Mouse (Mus musculus) midbrain, postnatal 0 days (tissue): ENCODE data around the gene Usp49. TPM values are rescaled to one million over a fixed set of nuclear protein-coding genes. Genes with fewer than 3 reads are reported as not detected.

Experiments used
- ATAC-seq: fragments of 200-750 bp; cut with Nextera tagmentation; 2 replicates; pipeline ENCODE4 v1.8.0; 2017; ENCODE audit warnings: moderate number of reproducible peaks, mild to moderate bottlenecking, moderate TSS enrichment, moderate library complexity; ENCODE audit not compliant: low FRiP score
- DNase-seq: peaks from one replicate; pipeline ENCODE4 v3.0.0-alpha.2; 2015; ENCODE audit warnings: low spot score
- H3K27ac ChIP-seq: fragments of 300-500 bp; sonication (generic); 2 replicates; pipeline ENCODE4 v1.5.1; 2014; ENCODE audit warnings: low read depth, mild to moderate bottlenecking, low read length, mixed read lengths
- H3K27me3 ChIP-seq: fragments of 300-500 bp; sonication (generic); 2 replicates; pipeline ENCODE4 v1.6.1; 2014; ENCODE audit warnings: low read length, control low read depth, mixed read lengths; ENCODE audit not compliant: insufficient read depth
- H3K36me3 ChIP-seq: fragments of 300-500 bp; sonication (generic); 2 replicates; pipeline ENCODE4 v1.6.1; 2014; ENCODE audit warnings: low read length, control low read depth, mixed read lengths; ENCODE audit not compliant: insufficient read depth
- H3K4me1 ChIP-seq: fragments of 300-500 bp; sonication (generic); 2 replicates; pipeline ENCODE4 v1.6.1; 2014; ENCODE audit warnings: mild to moderate bottlenecking, control low read depth, antibody characterized with exemption, low read length, mixed read lengths; ENCODE audit not compliant: insufficient read depth
- H3K4me2 ChIP-seq: fragments of 300-500 bp; sonication (generic); 2 replicates; pipeline ENCODE4 v1.6.1; 2014; ENCODE audit warnings: low read depth, mild to moderate bottlenecking, low read length, mixed read lengths; ENCODE audit not compliant: poor library complexity, severe bottlenecking
- H3K4me3 ChIP-seq: fragments of 300-500 bp; sonication (generic); 2 replicates; pipeline ENCODE4 v1.5.1; 2014; ENCODE audit warnings: low read depth, mild to moderate bottlenecking, low read length, moderate library complexity
- H3K9ac ChIP-seq: fragments of 300-500 bp; sonication (generic); replicated peaks from 2 replicates; pipeline ENCODE4 v1.6.1; 2014; ENCODE audit warnings: mild to moderate bottlenecking, low read length, moderate library complexity, mixed read lengths; ENCODE audit not compliant: poor library complexity, severe bottlenecking
- H3K9me3 ChIP-seq: fragments of 300-500 bp; sonication (generic); 2 replicates; pipeline ENCODE4 v1.6.1; 2016; ENCODE audit warnings: low read length, control low read depth
- CTCF ChIP-seq: IDR thresholded peaks from 2 replicates; pipeline ENCODE4 v1.5.1; 2016; ENCODE audit warnings: antibody characterized with exemption, mild to moderate bottlenecking
- WGBS: fragments of 180-500 bp; shearing (Covaris S2); extraction: QIAGEN DNeasy Blood & Tissue Kit; methylation state at CpG from one replicate; pipeline ENCODE4 v1.1.7; 2014; 5-methylcytosine and 5-hydroxymethylcytosine counted together
- polyA plus RNA-seq: library from polyadenylated mRNA; unstranded; fragments of >200 nt; fragmentation: Nextera tagmentation; extraction: Ambion mirVana; gene quantifications from 2 replicates; pipeline ENCODE4 v1.2.1, GENCODE M21; 2015
- total RNA-seq: library from RNA; depleted of rRNA; stranded (reverse); fragments of >200 nt; gene quantifications from 2 replicates; pipeline ENCODE4 v1.2.3, GENCODE M21; 2014; rRNA removed

Gene Usp49
- total and polyA plus RNA-seq, 2 experiments from 2014 or later, result 3.7 to 24.4 TPM

DNA sequence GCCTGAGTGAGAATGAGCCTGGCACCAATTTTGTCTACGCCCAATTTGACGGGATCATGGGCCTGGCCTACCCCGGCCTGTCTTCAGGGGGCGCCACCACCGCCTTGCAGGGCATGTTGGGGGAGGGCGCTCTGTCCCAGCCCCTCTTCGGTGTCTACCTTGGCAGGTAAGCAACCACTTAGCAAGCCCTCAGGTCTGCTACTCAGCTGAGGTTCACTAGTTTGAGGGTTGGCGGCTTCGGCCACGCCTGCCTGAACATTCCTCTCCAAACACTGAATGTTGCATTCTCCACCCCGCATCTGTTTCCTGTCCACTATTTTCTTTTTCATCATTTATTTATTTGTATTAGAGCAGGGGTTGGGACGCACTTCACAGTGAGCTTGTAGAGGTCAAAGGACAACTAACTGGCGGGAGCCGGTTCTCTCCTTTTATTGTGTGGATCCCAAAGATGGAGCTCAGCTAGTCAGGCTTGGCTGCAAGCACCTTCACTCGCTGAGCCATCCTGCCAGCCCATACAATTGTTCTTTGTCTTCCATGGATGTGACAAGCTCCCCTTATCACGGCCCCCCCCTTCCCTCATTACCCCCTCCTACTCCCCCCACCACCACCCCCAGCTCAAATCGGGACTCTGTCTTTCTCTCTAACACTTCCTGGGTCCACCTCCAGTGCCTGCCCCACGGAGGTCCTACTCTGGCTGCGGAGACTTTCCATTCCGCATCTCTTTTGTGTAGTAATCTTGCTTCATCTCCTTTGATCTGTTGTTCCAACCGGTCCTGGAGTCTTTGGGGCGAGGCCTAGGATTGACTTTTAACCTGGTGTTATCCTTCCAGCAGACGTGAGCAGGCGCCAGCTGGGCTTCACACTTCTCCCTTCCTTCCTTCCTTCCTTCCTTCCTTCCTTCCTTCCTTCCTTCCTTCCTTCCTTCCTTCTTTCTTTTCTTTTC is 100.4 kb downstream of the Usp49 start:
- H3K27ac ChIP-seq, result no peak overlapping the region
- DNase-seq (no peak), ATAC-seq (no peak)
- no peaks in the 10 kb centered on the region for H3K9me3 ChIP-seq
- no peak overlapping the region for H3K4me3 ChIP-seq
- H3K36me3 ChIP-seq, result no peaks in the 10 kb centered on the region
- WGBS, result 48% methylated on average over 24 of the region's 24 CpGs
- TF ChIP-seq CTCF, result no peak
- H3K4me2 ChIP-seq, result no peak overlapping the region
- no peak overlapping the region for H3K9ac ChIP-seq
- no peaks in the 10 kb centered on the region for H3K27me3 ChIP-seq
- no peaks in the 10 kb centered on the region for H3K4me1 ChIP-seq

- WGBS, result 80% methylated on average over 14 of the region's 14 CpGs
- DNase-seq (no peak), ATAC-seq (no peak)
- H3K36me3 ChIP-seq, result no peaks in the 10 kb centered on the region
- H3K4me2 ChIP-seq, result no peak overlapping the region
- peaks cover 6% of the 10 kb centered on the region; the same call in 1 of the 2 replicates for H3K4me1 ChIP-seq
- H3K4me3 ChIP-seq, result no peak overlapping the region
- no peaks in the 10 kb centered on the region for H3K9me3 ChIP-seq
- TF ChIP-seq CTCF, result no peak
- H3K9ac ChIP-seq, result no peak overlapping the region
- H3K27ac ChIP-seq, result no peak overlapping the region
- H3K27me3 ChIP-seq, result peaks cover 9% of the 10 kb centered on the region
These were observed 105.1 kb downstream of the Usp49 start for GRCm38 (mm10) chr17:47735553-47736100.

Other genes with a start within 250 kb of the Usp49 start
- gene Guca1b, start 245.3 kb upstream of the Usp49 start, total RNA-seq, result 0.52 TPM in 1 of 2 replicates, not detected in the other
- 0.31 and 0.33 TPM in 2 replicates for gene Guca1b, start 245.3 kb upstream of the Usp49 start, polyA plus RNA-seq
- not detected in 2 replicates for gene Guca1a, start 230.1 kb upstream of the Usp49 start, total RNA-seq
- gene Guca1a, start 230.1 kb upstream of the Usp49 start, polyA plus RNA-seq, result 1.3 and 1.5 TPM in 2 replicates
- gene AI661453, start 194.1 kb upstream of the Usp49 start, total RNA-seq, result 0.19 and 0.93 TPM in 2 replicates
- 0.13 and 0.19 TPM in 2 replicates for gene AI661453, start 194.1 kb upstream of the Usp49 start, polyA plus RNA-seq
- 0.22 and 2.5 TPM in 2 replicates for gene 1700001C19Rik, start 193.3 kb upstream of the Usp49 start, total RNA-seq
- gene 1700001C19Rik, start 193.3 kb upstream of the Usp49 start, polyA plus RNA-seq, result 0.46 and 0.48 TPM in 2 replicates
- 15.1 and 25.1 TPM in 2 replicates for gene Taf8, start 128.4 kb upstream of the Usp49 start, total RNA-seq
- gene Taf8, start 128.4 kb upstream of the Usp49 start, polyA plus RNA-seq, result 11.5 and 12.3 TPM in 2 replicates
- 37.2 and 41.1 TPM in 2 replicates for gene Ccnd3, start 125.6 kb upstream of the Usp49 start, total RNA-seq
- 52.6 and 57.0 TPM in 2 replicates for gene Ccnd3, start 125.6 kb upstream of the Usp49 start, polyA plus RNA-seq
- 25.8 and 26.0 TPM in 2 replicates for gene Bysl, start 19.2 kb upstream of the Usp49 start, total RNA-seq
- 31.9 and 33.1 TPM in 2 replicates for gene Bysl, start 19.2 kb upstream of the Usp49 start, polyA plus RNA-seq
- gene Med20, start 19.1 kb upstream of the Usp49 start, total RNA-seq, result 33.8 and 44.7 TPM in 2 replicates
- 32.4 TPM in 2 replicates for gene Med20, start 19.1 kb upstream of the Usp49 start, polyA plus RNA-seq
- gene Gm20517, start 19.1 kb upstream of the Usp49 start, total RNA-seq, result 3.2 and 8.0 TPM in 2 replicates
- 0.96 and 1.1 TPM in 2 replicates for gene Gm20517, start 19.1 kb upstream of the Usp49 start, polyA plus RNA-seq
- 117 and 136 TPM in 2 replicates for gene Tomm6, start 57.7 kb downstream of the Usp49 start, total RNA-seq
- 334 and 339 TPM in 2 replicates for gene Tomm6, start 57.7 kb downstream of the Usp49 start, polyA plus RNA-seq
- 128 and 165 TPM in 2 replicates for gene Frs3, start 58.3 kb downstream of the Usp49 start, total RNA-seq
- gene Frs3, start 58.3 kb downstream of the Usp49 start, polyA plus RNA-seq, result 68.9 and 75.7 TPM in 2 replicates
- 5.2 and 5.8 TPM in 2 replicates for gene Gm21981, start 63.8 kb downstream of the Usp49 start, total RNA-seq
- gene Gm21981, start 63.8 kb downstream of the Usp49 start, polyA plus RNA-seq, result 0.56 and 0.90 TPM in 2 replicates
- gene Prickle4, start 64.0 kb downstream of the Usp49 start, total RNA-seq, result 2.5 and 3.2 TPM in 2 replicates
- 2.2 and 3.2 TPM in 2 replicates for gene Prickle4, start 64.0 kb downstream of the Usp49 start, polyA plus RNA-seq
- 0.27 and 1.5 TPM in 2 replicates for gene Pgc, start 96.2 kb downstream of the Usp49 start, total RNA-seq
- 0.19 TPM in 1 of 2 replicates, not detected in the other for gene Pgc, start 96.2 kb downstream of the Usp49 start, polyA plus RNA-seq
- 5.2 and 9.6 TPM in 2 replicates for gene Tfeb, start 106.3 kb downstream of the Usp49 start, total RNA-seq
- 4.0 and 5.4 TPM in 2 replicates for gene Tfeb, start 106.3 kb downstream of the Usp49 start, polyA plus RNA-seq
- gene Mdfi, start 204.0 kb downstream of the Usp49 start, total RNA-seq, result 19.2 and 21.4 TPM in 2 replicates
- gene Mdfi, start 204.0 kb downstream of the Usp49 start, polyA plus RNA-seq, result 1.3 and 1.6 TPM in 2 replicates